Mouse (Mus musculus): ENCODE measurements at regions not wholly inside any gene's neighbourhood (a gene's known extent, or its start where the extent isn't known, plus 50 kb on each side); places are given as distances from the start of the nearest gene placed in this dataset.

DNA sequence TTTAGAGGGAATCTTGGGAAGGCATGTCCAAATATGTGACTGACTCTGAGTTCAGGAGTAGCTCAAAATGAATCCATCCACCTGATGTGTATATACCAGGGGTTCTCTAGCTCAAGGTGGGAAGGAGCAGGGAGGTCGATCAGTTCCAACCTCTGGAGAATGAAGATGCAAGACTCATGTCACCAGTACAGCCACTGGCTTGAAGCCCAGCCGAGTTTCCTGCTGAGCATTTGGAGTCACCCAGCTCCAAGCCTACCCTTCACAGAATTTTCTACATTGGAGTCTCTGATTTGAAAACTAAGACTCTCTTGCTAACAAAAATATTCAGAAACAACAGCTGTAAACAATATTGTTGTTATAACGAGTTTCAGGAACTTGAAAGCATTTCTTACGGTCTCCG lies 134.6 kb upstream of the Arglu1 start:
- Histone ChIP-seq H3K4me3 (no peak overlapping the region), H3K36me3 (no peaks in the 10 kb centered on the region), H3K9ac (no peak overlapping the region), H3K4me1 (replicated peaks) (peaks cover 18% of the 10 kb centered on the region), H3K27ac (no peak overlapping the region), H3K9me3 (replicated peaks) (no peaks in the 10 kb centered on the region), H3K27me3 (no peaks in the 10 kb centered on the region), H3K4me2 (no peak overlapping the region)
- no peak for ATAC-seq (replicated peaks; ENCODE audit: insufficient number of reproducible peaks, insufficient read depth, low FRiP score, low read depth)
- WGBS, result 61% methylated on average over 5 of the region's 5 CpGs

DNA sequence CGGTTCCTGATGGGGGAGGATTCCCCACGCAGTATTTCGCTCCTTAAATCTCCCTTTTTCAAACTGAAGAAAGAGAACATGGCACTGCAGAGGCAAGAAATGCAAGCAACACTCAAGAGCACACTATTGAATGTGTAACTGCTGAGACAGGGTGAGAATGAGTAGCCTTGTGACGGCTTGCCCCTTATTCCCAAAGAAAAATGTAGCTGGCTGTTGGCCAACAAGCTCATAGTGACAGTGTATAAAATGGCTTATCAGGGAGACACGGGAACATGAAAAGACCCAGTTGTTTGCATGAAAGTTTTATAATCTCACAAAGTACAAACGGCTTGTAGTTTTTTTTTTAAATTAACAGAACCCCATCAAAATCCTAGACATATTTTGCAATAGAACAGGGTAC lies 130.8 kb upstream of the Arglu1 start:
- WGBS, result 28% methylated on average over 6 of the region's 6 CpGs
- Histone ChIP-seq H3K4me2 (no peak overlapping the region), H3K4me1 (replicated peaks) (peaks cover 18% of the 10 kb centered on the region), H3K27ac (peak overlapping the region; percentile 50), H3K36me3 (no peaks in the 10 kb centered on the region), H3K9ac (no peak overlapping the region), H3K4me3 (no peak overlapping the region), H3K9me3 (replicated peaks) (no peaks in the 10 kb centered on the region), H3K27me3 (no peaks in the 10 kb centered on the region)
- no peak for ATAC-seq (replicated peaks; ENCODE audit: insufficient number of reproducible peaks, insufficient read depth, low FRiP score, low read depth)

DNA sequence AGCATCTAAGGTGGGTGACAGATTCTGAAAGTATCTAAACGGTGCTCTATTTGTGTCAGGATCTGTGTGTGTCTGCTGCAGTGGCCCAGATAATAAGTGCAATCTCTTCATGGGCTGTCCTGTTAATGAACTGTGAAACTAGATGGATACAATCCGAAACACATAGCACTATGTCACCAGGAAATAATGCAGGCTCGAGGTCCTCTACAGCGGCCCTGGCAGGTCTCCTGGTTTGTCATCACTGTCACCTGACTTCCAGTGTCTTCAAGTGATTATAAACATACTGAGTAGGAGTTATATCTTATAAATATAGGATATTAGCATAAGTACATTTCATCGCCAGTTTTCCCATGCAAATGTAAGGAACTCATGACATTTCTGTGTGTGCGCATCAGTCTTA lies 130.3 kb upstream of the Arglu1 start:
- no peak overlapping the region for H3K9ac ChIP-seq
- H3K36me3 ChIP-seq, result no peaks in the 10 kb centered on the region
- H3K4me1 ChIP-seq (replicated peaks), result peaks cover 18% of the 10 kb centered on the region
- no peak overlapping the region for H3K4me3 ChIP-seq
- H3K9me3 ChIP-seq (replicated peaks), result no peaks in the 10 kb centered on the region
- peak overlapping the region; percentile 50; the same call in 1 of the 2 replicates for H3K27ac ChIP-seq
- no peak overlapping the region for H3K4me2 ChIP-seq
- 32% methylated on average over 6 of the region's 6 CpGs for WGBS
- no peaks in the 10 kb centered on the region for H3K27me3 ChIP-seq
- ATAC-seq (replicated peaks; ENCODE audit: insufficient number of reproducible peaks, insufficient read depth, low FRiP score, low read depth), result 0 out of 2 replicates have a peak, but pooled peaks have one; percentile 5

DNA sequence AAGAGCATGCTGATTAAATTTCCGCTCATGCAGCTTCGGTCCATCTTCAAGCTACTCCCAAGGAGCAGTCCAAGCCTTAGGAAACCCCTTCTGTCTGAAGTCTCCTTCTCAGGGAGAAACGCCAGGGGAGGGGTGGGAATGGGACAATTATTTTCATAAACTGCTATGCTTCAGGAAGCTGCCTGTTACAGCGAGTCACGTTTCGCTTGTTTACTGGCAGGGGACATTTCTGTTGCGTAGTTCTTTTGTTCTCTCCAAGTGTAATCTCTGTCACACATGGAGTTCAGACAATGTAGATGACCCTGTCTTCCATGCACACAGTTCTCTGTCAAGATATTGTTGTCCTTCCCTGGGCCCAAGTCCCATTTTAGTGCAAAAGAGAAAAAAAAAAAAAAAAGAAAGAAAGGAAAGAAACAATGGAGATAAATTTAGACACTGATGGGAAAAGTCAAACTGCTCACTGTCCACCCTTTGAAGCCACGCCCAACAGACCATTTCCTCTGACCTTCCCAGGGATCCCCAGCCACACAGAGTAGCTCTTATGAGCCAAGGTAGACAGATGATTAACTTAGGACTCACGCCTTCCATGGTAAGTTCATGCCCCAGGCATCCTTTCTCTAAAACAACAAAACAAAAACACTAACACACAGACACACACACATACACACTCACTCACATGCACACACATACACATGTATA lies 129.1 kb upstream of the Arglu1 start:
- H3K27me3 ChIP-seq, result no peaks in the 10 kb centered on the region
- peak overlapping the region; percentile 22 for H3K27ac ChIP-seq
- H3K9me3 ChIP-seq (replicated peaks), result no peaks in the 10 kb centered on the region
- H3K4me3 ChIP-seq, result no peak overlapping the region
- H3K36me3 ChIP-seq, result no peaks in the 10 kb centered on the region
- 71% methylated on average over 9 of the region's 9 CpGs for WGBS
- H3K9ac ChIP-seq, result no peak overlapping the region
- H3K4me2 ChIP-seq, result no peak overlapping the region
- ATAC-seq (replicated peaks; ENCODE audit: insufficient number of reproducible peaks, insufficient read depth, low FRiP score, low read depth), result no peak; the same call in 1 of the 2 replicates
- peaks cover 18% of the 10 kb centered on the region for H3K4me1 ChIP-seq (replicated peaks)

GRCm38 (mm10) chr8:8812807-8813167 lies 122.5 kb upstream of the Arglu1 start:
- Histone ChIP-seq H3K27ac (no peak overlapping the region), H3K4me1 (replicated peaks) (no peaks in the 10 kb centered on the region), H3K9me3 (replicated peaks) (no peaks in the 10 kb centered on the region), H3K4me2 (no peak overlapping the region), H3K9ac (no peak overlapping the region), H3K4me3 (no peak overlapping the region), H3K27me3 (no peaks in the 10 kb centered on the region), H3K36me3 (no peaks in the 10 kb centered on the region)
- WGBS, result 84% methylated on average over 5 of the region's 5 CpGs
- ATAC-seq (replicated peaks; ENCODE audit: insufficient number of reproducible peaks, insufficient read depth, low FRiP score, low read depth), result no peak

- peak; percentile 50; the same call in 1 of the 2 replicates for ATAC-seq (replicated peaks; ENCODE audit: insufficient number of reproducible peaks, insufficient read depth, low FRiP score, low read depth)
- Histone ChIP-seq H3K27me3 (no peaks in the 10 kb centered on the region), H3K27ac (no peak overlapping the region), H3K4me2 (no peak overlapping the region), H3K9ac (no peak overlapping the region), H3K4me1 (replicated peaks) (no peaks in the 10 kb centered on the region), H3K4me3 (no peak overlapping the region), H3K36me3 (no peaks in the 10 kb centered on the region), H3K9me3 (replicated peaks) (no peaks in the 10 kb centered on the region)
- 72% methylated on average over 21 of the region's 21 CpGs for WGBS
These were observed 121.9 kb upstream of the Arglu1 start for GRCm38 (mm10) chr8:8812051-8812806.

- no peak overlapping the region for H3K27ac ChIP-seq
- ATAC-seq (replicated peaks; ENCODE audit: insufficient number of reproducible peaks, insufficient read depth, low FRiP score, low read depth), result no peak
- no peaks in the 10 kb centered on the region for H3K36me3 ChIP-seq
- H3K4me2 ChIP-seq, result no peak overlapping the region
- 75% methylated on average over 4 of the region's 4 CpGs for WGBS
- no peaks in the 10 kb centered on the region for H3K27me3 ChIP-seq
- no peaks in the 10 kb centered on the region for H3K9me3 ChIP-seq (replicated peaks)
- H3K9ac ChIP-seq, result no peak overlapping the region
- H3K4me3 ChIP-seq, result no peak overlapping the region
- H3K4me1 ChIP-seq (replicated peaks), result no peaks in the 10 kb centered on the region
These were observed 120.6 kb upstream of the Arglu1 start for GRCm38 (mm10) chr8:8810928-8811327.

DNA sequence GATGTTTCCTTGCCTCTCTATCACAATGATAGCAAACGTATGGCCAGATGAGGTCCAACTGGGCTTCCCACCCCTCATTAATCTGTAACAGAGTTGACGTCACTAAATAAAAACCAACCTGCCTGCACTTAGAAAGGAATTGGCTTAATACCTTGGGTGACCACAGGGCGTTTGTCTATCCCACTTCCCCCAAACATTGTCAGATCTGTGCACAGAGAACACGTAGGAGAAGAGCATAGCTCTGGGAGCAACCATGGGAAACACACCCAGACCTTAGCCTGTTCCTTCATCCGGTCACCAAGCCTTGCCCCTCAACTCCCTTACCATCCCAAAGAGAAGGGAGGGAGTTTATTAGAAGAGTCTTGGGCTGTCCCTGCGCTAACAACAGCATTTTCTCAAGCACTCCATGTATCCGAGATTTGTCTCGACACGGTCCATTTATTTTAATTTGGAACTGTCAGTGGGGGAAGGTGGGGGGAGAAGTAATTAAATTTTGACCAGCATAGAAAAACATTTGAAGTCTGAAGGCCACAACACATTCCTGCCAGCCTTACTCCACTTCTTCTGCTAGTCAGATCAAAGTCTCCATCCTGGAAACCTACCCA lies 119.6 kb upstream of the Arglu1 start:
- no peaks in the 10 kb centered on the region for H3K36me3 ChIP-seq
- no peak overlapping the region for H3K4me3 ChIP-seq
- H3K9me3 ChIP-seq (replicated peaks), result no peaks in the 10 kb centered on the region
- no peak overlapping the region for H3K4me2 ChIP-seq
- H3K9ac ChIP-seq, result no peak overlapping the region
- no peak overlapping the region for H3K27ac ChIP-seq
- no peaks in the 10 kb centered on the region for H3K4me1 ChIP-seq (replicated peaks)
- 74% methylated on average over 9 of the region's 9 CpGs for WGBS
- no peaks in the 10 kb centered on the region for H3K27me3 ChIP-seq
- ATAC-seq (replicated peaks; ENCODE audit: insufficient number of reproducible peaks, insufficient read depth, low FRiP score, low read depth), result no peak

- Histone ChIP-seq H3K9ac (no peak overlapping the region), H3K27me3 (no peaks in the 10 kb centered on the region), H3K4me2 (no peak overlapping the region), H3K9me3 (replicated peaks) (no peaks in the 10 kb centered on the region), H3K4me1 (replicated peaks) (no peaks in the 10 kb centered on the region), H3K27ac (no peak overlapping the region), H3K4me3 (no peak overlapping the region), H3K36me3 (no peaks in the 10 kb centered on the region)
- WGBS, result 69% methylated on average over 8 of the region's 8 CpGs
- no peak for ATAC-seq (replicated peaks; ENCODE audit: insufficient number of reproducible peaks, insufficient read depth, low FRiP score, low read depth)
These were observed 119.0 kb upstream of the Arglu1 start for GRCm38 (mm10) chr8:8809349-8809748.

DNA sequence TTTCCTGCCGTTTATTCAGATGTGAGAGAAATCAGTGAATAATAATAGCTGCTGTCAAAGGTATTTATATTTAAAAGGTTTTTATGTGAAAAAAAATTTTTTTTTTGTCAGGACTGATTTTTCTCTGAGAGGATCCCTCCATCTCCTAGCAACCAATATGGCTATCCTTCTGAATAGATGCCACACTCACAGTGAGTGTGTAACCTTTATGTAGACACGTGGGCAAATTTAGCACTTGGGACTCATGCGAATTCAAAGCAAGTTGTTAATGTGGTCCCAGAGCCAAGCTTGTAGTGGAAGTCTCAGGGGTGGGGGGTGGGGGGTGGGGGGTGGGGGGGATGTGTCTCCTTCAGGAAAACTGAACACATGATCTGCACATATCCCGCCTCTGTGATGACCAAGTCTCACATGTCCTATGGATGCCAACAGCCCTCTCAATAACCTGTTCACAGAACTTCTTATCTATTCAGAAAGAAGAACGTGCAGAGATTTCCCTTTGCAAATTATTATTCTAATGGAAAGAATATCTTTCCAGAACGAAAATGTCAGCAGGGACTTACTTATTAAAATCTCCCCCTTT lies 112.5 kb upstream of the Arglu1 start:
- no peak overlapping the region for H3K27ac ChIP-seq
- H3K36me3 ChIP-seq, result no peaks in the 10 kb centered on the region
- no peaks in the 10 kb centered on the region for H3K27me3 ChIP-seq
- ATAC-seq (replicated peaks; ENCODE audit: insufficient number of reproducible peaks, insufficient read depth, low FRiP score, low read depth), result no peak
- H3K4me3 ChIP-seq, result no peak overlapping the region
- no peak overlapping the region for H3K4me2 ChIP-seq
- no peak overlapping the region for H3K9ac ChIP-seq
- WGBS, result 64% methylated on average over 6 of the region's 6 CpGs
- no peaks in the 10 kb centered on the region for H3K4me1 ChIP-seq (replicated peaks)
- no peaks in the 10 kb centered on the region for H3K9me3 ChIP-seq (replicated peaks)

DNA sequence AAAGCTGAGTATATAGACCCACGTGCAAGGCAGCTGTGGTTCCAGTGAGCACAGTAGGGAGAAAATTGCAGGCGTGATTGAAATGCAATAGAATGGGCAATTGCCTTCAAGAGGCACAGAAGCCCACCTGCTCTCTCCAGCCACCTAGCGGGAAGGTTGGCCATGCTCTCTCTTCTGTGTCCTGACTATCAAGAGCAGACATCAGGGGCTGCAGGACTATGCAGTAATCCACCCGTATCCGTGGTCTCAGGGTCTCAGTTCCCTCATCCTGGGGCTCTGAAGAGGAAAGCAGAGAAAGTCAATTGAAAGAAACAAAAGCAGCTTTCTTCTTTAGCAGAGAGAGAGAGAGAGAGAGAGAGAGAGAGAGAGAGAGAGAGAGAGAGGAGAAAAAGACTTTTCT lies 112.0 kb upstream of the Arglu1 start:
- H3K27ac ChIP-seq, result no peak overlapping the region
- H3K9me3 ChIP-seq (replicated peaks), result no peaks in the 10 kb centered on the region
- no peak overlapping the region for H3K4me3 ChIP-seq
- H3K4me2 ChIP-seq, result no peak overlapping the region
- no peak overlapping the region for H3K9ac ChIP-seq
- no peak for ATAC-seq (replicated peaks; ENCODE audit: insufficient number of reproducible peaks, insufficient read depth, low FRiP score, low read depth)
- H3K36me3 ChIP-seq, result no peaks in the 10 kb centered on the region
- H3K27me3 ChIP-seq, result no peaks in the 10 kb centered on the region
- 58% methylated on average over 5 of the region's 5 CpGs for WGBS
- peaks cover 4% of the 10 kb centered on the region for H3K4me1 ChIP-seq (replicated peaks)
